Mouse (Mus musculus) liver, adult 2 months (tissue): ENCODE measurements at regions not wholly inside any gene's neighbourhood (a gene's known extent, or its start where the extent isn't known, plus 50 kb on each side); places are given as distances from the start of the nearest gene placed in this dataset.

ENCODE experiments used
- DNase-seq: peaks from one replicate; pipeline ENCODE4 v3.0.0-alpha.2; 2011; ENCODE audit warnings: low read depth, low spot score; ENCODE audit errors: extremely low read depth
- H3K27ac ChIP-seq: fragments of 200-500 bp; replicated peaks from 2 replicates; pipeline ENCODE4 v1.5.1; 2012; ENCODE audit warnings: low read depth, mild to moderate bottlenecking, control low read depth, inconsistent platforms, low read length; ENCODE audit not compliant: insufficient read depth
- H3K27me3 ChIP-seq: fragments of 200-500 bp; 2 replicates; pipeline ENCODE4 v1.6.1; 2012; ENCODE audit warnings: mild to moderate bottlenecking, moderate library complexity, low read length, inconsistent platforms; ENCODE audit not compliant: control insufficient read depth, insufficient read depth
- H3K36me3 ChIP-seq: fragments of 200-500 bp; 2 replicates; pipeline ENCODE4 v1.6.1; 2012; ENCODE audit warnings: low read length, inconsistent platforms; ENCODE audit not compliant: control insufficient read depth, insufficient read depth
- H3K4me1 ChIP-seq: fragments of 200-500 bp; 2 replicates; pipeline ENCODE4 v1.6.1; 2011; ENCODE audit warnings: low read length; ENCODE audit not compliant: control insufficient read depth, insufficient read depth
- H3K4me3 ChIP-seq: fragments of 200-500 bp; 2 replicates; pipeline ENCODE4 v1.5.1; 2011; ENCODE audit warnings: low read depth, mild to moderate bottlenecking, control low read depth, low read length, moderate library complexity; ENCODE audit not compliant: insufficient read depth
- H3K79me2 ChIP-seq: fragments of 200-500 bp; 2 replicates; pipeline ENCODE4 v1.6.1; 2012; ENCODE audit warnings: inconsistent platforms, mild to moderate bottlenecking, low read length, moderate library complexity; ENCODE audit not compliant: control insufficient read depth, insufficient read depth
- H3K9ac ChIP-seq: fragments of 200-500 bp; 2 replicates; pipeline ENCODE4 v1.6.1; 2012; ENCODE audit warnings: low read depth, mild to moderate bottlenecking, control low read depth, inconsistent platforms, low read length
- CTCF ChIP-seq: fragments of 200-500 bp; IDR thresholded peaks from 2 replicates; pipeline ENCODE4 v1.5.1; 2011; ENCODE audit warnings: low read depth, low read length, control low read depth
- POLR2A ChIP-seq: fragments of 200-500 bp; IDR thresholded peaks from 2 replicates; pipeline ENCODE4 v1.6.1; 2011; ENCODE audit warnings: low read length, control low read depth; ENCODE audit not compliant: insufficient read depth; ENCODE audit errors: extremely low read depth
- WGBS: fragments of 180-500 bp; shearing (Covaris S2); methylation state at CpG from one replicate; pipeline ENCODE4 v1.1.7; 2018; 5-methylcytosine and 5-hydroxymethylcytosine counted together

DNA sequence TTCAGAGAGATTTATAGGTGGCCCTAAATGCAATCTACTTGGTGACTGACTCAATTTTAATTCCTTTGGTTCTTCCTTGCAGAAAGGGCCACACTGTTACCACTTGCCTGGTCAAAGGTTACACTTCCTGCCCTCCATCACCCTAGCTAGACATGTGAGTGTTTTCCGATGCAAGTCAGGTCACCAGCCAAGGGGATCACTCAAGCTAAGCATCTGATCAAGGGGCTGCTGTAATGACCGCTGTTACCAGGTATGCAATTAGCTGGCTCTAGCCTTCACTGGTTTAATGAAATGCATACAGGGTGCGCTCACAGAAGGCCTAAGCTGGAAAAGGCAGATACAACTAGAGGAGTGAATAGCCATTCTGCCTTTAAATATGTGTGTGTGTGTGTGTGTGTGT lies 105.1 kb downstream of the Mtx2 start:
- H3K9ac ChIP-seq = no peak overlapping the region
- H3K4me3 ChIP-seq = no peak overlapping the region
- no peaks in the 10 kb centered on the region for H3K4me1 ChIP-seq
- no peaks in the 10 kb centered on the region for H3K27me3 ChIP-seq
- TF ChIP-seq CTCF (no peak), POLR2A (no peak)
- no peak for DNase-seq
- H3K27ac ChIP-seq = no peak overlapping the region
- H3K79me2 ChIP-seq = no peaks in the 10 kb centered on the region
- WGBS = 83% methylated on average over 3 of the region's 3 CpGs
- no peaks in the 10 kb centered on the region for H3K36me3 ChIP-seq

DNA sequence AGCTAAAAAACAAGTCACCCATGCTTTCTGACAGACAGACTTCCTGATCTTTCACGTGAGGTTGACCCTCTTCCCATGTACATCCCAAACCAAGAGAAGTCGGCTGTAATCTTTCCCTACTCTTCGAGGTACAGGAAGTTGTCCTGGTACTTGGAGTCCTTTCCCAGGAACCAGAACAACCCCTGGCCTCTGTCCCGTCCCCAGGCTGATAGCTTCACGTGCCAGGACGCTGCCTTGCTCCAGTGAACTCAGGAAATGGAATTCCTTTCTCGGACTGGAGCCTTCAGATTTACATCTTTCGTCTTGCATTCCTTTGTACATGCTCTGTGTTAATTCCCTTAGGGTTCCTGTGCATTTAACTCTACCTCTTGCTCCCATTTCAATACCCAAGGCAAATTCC lies 107.6 kb downstream of the Mtx2 start:
- Histone ChIP-seq H3K79me2 (no peaks in the 10 kb centered on the region), H3K36me3 (no peaks in the 10 kb centered on the region), H3K27me3 (no peaks in the 10 kb centered on the region), H3K9ac (no peak overlapping the region), H3K4me1 (no peaks in the 10 kb centered on the region), H3K4me3 (no peak overlapping the region), H3K27ac (no peak overlapping the region)
- 60% methylated on average over 8 of the region's 8 CpGs for WGBS
- TF ChIP-seq CTCF (no peak), POLR2A (no peak)
- DNase-seq = peak; percentile 5

DNA sequence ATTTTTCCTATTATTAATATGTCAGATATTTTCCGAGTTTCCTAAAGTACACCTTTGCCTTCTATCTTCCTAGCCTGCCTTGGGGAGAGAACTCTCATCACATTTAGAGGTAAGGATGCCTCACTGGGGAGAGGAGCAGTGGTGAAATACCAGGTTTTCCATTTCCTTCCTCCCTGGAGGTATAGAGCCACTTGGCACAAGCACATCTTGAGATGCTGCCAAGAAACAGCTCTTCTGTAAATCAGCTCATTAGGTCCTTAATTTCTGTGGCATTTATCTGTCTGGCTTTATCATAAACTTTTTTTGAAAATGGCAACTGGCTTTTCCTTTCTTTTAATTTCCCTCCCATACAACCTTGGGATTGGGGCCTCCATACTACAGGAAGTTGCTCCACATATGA lies 108.2 kb downstream of the Mtx2 start:
- TF ChIP-seq POLR2A = no peak
- TF ChIP-seq CTCF = no peak
- DNase-seq = no peak
- no peak overlapping the region for H3K4me3 ChIP-seq

DNA sequence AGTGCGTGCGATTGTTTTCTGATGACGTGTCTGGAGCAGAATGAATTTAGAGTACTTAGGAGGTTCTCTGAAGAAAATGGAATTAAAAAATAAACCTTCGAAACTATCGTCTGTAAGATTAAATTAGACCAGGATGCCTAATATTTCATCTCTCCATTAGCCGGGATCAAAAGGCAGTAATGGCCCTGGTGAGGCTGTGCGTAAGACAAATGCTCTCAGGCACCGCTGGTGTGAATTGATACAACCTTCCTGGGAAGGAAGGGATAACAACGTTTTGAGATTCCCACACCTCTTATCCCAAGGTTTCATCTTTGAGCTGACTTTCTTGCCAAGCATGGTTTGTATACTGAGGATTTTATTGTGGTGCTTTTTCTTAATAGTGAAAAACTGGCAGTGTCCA lies 113.1 kb downstream of the Mtx2 start:
- H3K79me2 ChIP-seq = no peaks in the 10 kb centered on the region
- H3K27ac ChIP-seq = no peak overlapping the region
- H3K27me3 ChIP-seq = no peaks in the 10 kb centered on the region; the same call in 1 of the 2 replicates
- H3K4me1 ChIP-seq = no peaks in the 10 kb centered on the region
- 85% methylated on average over 9 of the region's 9 CpGs for WGBS
- TF ChIP-seq POLR2A = no peak
- no peak for TF ChIP-seq CTCF
- no peak overlapping the region for H3K4me3 ChIP-seq
- H3K36me3 ChIP-seq = no peaks in the 10 kb centered on the region
- DNase-seq = no peak
- no peak overlapping the region for H3K9ac ChIP-seq

More for the DNA sequence above, 108.2 kb downstream of the Mtx2 start:
- 78% methylated on average over 1 of the region's 1 CpGs for WGBS
- Histone ChIP-seq H3K27ac (no peak overlapping the region), H3K9ac (no peak overlapping the region), H3K79me2 (no peaks in the 10 kb centered on the region), H3K27me3 (no peaks in the 10 kb centered on the region), H3K36me3 (no peaks in the 10 kb centered on the region), H3K4me1 (no peaks in the 10 kb centered on the region)

DNA sequence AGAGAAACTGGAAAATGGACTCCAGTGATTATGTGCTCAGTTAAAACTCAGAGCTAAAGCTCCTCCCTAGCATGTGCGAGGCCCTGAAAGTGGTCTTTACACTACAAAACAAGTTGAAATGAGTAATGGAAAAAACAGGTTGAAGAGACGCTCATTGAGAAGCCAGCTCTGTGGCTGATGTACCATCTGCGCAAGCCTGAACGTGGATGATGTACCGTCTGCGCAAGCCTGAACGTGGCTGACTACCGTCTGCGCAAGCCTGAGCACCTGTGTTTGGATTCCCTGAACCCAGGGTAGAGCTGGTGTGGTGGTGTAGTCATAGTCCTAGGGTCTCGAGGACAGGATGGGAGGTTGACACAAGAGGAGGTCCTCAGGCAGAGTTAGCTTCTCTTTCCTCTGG lies 116.4 kb downstream of the Mtx2 start:
- Histone ChIP-seq H3K4me3 (no peak overlapping the region), H3K79me2 (no peaks in the 10 kb centered on the region), H3K36me3 (no peaks in the 10 kb centered on the region), H3K9ac (no peak overlapping the region), H3K4me1 (no peaks in the 10 kb centered on the region), H3K27ac (no peak overlapping the region), H3K27me3 (no peaks in the 10 kb centered on the region; the same call in 1 of the 2 replicates)
- no peak for DNase-seq
- WGBS = 93% methylated on average over 10 of the region's 10 CpGs
- TF ChIP-seq POLR2A (no peak), CTCF (no peak)

DNA sequence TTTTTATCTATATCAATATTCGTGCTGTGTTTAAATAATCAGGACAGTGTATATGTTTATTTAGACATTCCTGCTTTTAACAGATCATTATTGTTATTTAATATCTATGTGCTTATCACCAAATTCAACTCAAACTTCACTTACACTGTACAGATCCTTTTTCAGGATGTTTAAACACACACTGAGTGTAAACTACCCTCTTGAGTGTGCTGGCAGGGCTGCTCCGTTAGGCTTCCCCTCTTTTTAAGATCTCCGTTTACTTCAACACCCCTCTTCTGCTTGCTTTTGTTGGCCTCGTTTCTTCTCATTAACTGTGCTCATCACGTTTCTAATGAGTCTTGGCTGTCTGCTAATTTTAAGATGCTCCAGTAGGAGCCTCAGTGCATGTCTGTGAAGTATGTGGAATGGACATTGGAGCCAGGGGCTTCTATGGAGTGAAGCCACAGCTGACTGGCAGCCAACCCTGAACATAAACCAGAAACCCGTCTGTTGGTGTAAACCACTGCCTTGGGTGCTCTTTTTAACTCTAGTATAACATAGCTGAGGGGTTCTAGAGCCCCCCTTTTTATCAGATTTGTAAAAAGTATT lies 117.1 kb downstream of the Mtx2 start:
- H3K36me3 ChIP-seq = no peaks in the 10 kb centered on the region
- no peak overlapping the region for H3K9ac ChIP-seq
- 62% methylated on average over 6 of the region's 6 CpGs for WGBS
- DNase-seq = peak; percentile 3
- no peaks in the 10 kb centered on the region for H3K4me1 ChIP-seq
- H3K4me3 ChIP-seq = no peak overlapping the region
- H3K27ac ChIP-seq = no peak overlapping the region
- no peak for TF ChIP-seq CTCF
- TF ChIP-seq POLR2A = no peak
- no peaks in the 10 kb centered on the region; the same call in 1 of the 2 replicates for H3K27me3 ChIP-seq
- H3K79me2 ChIP-seq = no peaks in the 10 kb centered on the region
